In the genomic region with DNA sequence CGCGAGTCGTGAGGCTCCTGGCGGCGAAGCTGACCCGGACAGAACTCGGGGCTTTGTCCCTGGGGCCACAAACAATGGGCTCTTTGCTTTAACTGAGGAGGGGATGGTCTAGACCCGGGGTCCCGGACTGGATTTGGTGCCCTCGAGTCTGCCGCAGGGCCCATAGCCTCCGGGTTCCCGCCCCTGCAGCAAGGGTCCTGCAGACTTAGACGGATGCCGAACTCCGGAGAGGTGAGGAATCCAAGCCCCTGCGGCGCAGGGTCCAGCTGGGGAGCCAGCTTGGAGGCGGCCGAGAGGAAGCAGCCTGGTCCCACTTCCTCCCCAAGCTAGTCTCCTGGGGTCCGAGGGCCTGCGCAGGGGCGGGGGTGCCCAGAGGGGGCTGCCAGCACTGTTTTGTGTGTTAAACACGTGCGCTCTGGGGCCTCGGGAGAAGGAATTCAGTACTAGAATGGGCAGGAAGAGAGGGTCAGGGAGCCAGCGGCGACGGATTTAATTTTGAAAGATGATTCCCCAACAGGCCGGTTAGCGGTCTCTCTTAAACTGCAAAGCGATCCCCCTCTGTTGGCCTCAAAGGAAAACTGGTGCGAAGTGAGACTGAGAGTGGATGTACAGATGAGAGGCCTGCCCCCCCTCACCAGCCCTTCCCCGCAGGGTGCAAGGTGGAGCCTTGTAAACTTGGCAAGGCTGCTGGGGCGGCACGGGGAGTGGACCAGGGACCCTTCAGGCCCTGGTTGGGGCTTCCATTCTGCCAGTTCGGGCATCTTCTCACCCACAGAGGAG, we compare ENCODE assay signal across 8 mouse cellular contexts. TPM values are rescaled to one million over a fixed set of nuclear protein-coding genes. Genes with fewer than 3 reads are reported as not detected.
A peak's percentile ranks its signal among the peaks of the same experiment; 100 is the strongest.
DNase-seq lines count a peak whose midpoint lies in the region; ATAC-seq and TF ChIP-seq lines count a peak whose summit lies in the region.

No protein-coding gene starts in this region.

- peak overlapping the region; percentile 87 for H3K27ac ChIP-seq in forebrain, embryonic 10.5 days
- peak overlapping the region; percentile 88 for H3K27ac ChIP-seq in limb, embryonic 10.5 days
- H3K27ac ChIP-seq in midbrain, postnatal 0 days (ENCODE audit: low read depth, low read length) = no peak overlapping the region

- no peaks in the 10 kb centered on the region for H3K9me3 ChIP-seq in forebrain, embryonic 10.5 days
- H3K9me3 ChIP-seq in limb, embryonic 10.5 days (replicated peaks) = no peaks in the 10 kb centered on the region
- H3K9me3 ChIP-seq in midbrain, postnatal 0 days (ENCODE audit: low read length) = no peaks in the 10 kb centered on the region

- peaks cover 71% of the 10 kb centered on the region for H3K4me1 ChIP-seq in forebrain, embryonic 10.5 days
- H3K4me1 ChIP-seq in limb, embryonic 10.5 days = peaks cover 73% of the 10 kb centered on the region
- H3K4me1 ChIP-seq in midbrain, postnatal 0 days (ENCODE audit: insufficient read depth, low read length) = peaks cover 8% of the 10 kb centered on the region; the same call in 1 of the 2 replicates

- no peak for ATAC-seq in midbrain, postnatal 0 days (ENCODE audit: low FRiP score)

- peak; percentile 95 for DNase-seq in heart, adult 11 months
- DNase-seq in heart, adult 8-10 months (ENCODE audit: low spot score) = no peak
- peak; percentile 71 for DNase-seq in forebrain, embryonic 10.5 days (ENCODE audit: extremely low spot score, low spot score)
- DNase-seq in limb, embryonic 10.5 days (ENCODE audit: low spot score) = peak; percentile 73
- peak; percentile 10 for DNase-seq in midbrain, postnatal 0 days (ENCODE audit: low spot score)
- no peak for DNase-seq in cerebellum, adult 9-10 months
- DNase-seq in right cerebral cortex, adult 18-20 months = no peak
- DNase-seq in gastrocnemius, postnatal 25 days = no peak

- peak overlapping the region; percentile 83 for H3K4me3 ChIP-seq in forebrain, embryonic 10.5 days
- peak overlapping the region; percentile 72 for H3K4me3 ChIP-seq in limb, embryonic 10.5 days
- peak overlapping the region; percentile 42 for H3K4me3 ChIP-seq in midbrain, postnatal 0 days (ENCODE audit: low read depth, low read length)

- no peak for TF ChIP-seq CTCF in midbrain, postnatal 0 days (IDR thresholded peaks at IDR 0.05)

- peak overlapping the region; percentile 14; the same call in 1 of the 2 replicates for H3K9ac ChIP-seq in midbrain, postnatal 0 days (replicated peaks; ENCODE audit: low read length, poor library complexity, severe bottlenecking)

- under 1% methylated on average over 37 of the region's 37 CpGs for WGBS in forebrain, embryonic 10.5 days
- 1% methylated on average over 37 of the region's 37 CpGs for WGBS in limb, embryonic 10.5 days
- 1% methylated on average over 37 of the region's 37 CpGs for WGBS in midbrain, postnatal 0 days

- H3K27me3 ChIP-seq in forebrain, embryonic 10.5 days (ENCODE audit: poor library complexity, severe bottlenecking) = peaks cover 63% of the 10 kb centered on the region
- peaks cover 63% of the 10 kb centered on the region for H3K27me3 ChIP-seq in limb, embryonic 10.5 days (ENCODE audit: low read depth, poor library complexity, severe bottlenecking)
- peaks cover 43% of the 10 kb centered on the region for H3K27me3 ChIP-seq in midbrain, postnatal 0 days (ENCODE audit: insufficient read depth, low read length)

- no peaks in the 10 kb centered on the region for H3K36me3 ChIP-seq in forebrain, embryonic 10.5 days (replicated peaks)
- H3K36me3 ChIP-seq in limb, embryonic 10.5 days = 0 out of 2 replicates have a peak, but pooled peaks cover 1% of the 10 kb centered on the region
- H3K36me3 ChIP-seq in midbrain, postnatal 0 days (ENCODE audit: insufficient read depth, low read length) = no peaks in the 10 kb centered on the region

- H3K4me2 ChIP-seq in midbrain, postnatal 0 days (ENCODE audit: low read depth, low read length, poor library complexity, severe bottlenecking) = peak overlapping the region; percentile 95

RNA-seq across cellular contexts. Expression of a gene that starts 0.8 kb away (rescaled TPM):
- 1 to 10 TPM; 6.6 to 9.5 (median 7.1) TPM for total RNA-seq in heart, adult 8-10 months (2022)
- polyA plus RNA-seq in forebrain, embryonic 10.5 days (2016; fragmentation: Nextera tagmentation; extraction: Ambion mirVana) = 26.4 and 28.0 TPM in 2 replicates
- 33.6 and 43.5 TPM in 2 replicates for polyA plus RNA-seq in limb, embryonic 10.5 days (2016; fragmentation: Nextera tagmentation; extraction: Ambion mirVana)
- total RNA-seq in midbrain, postnatal 0 days (2014; rRNA removed) = 39.4 and 68.0 TPM in 2 replicates
- 12.1 and 15.4 TPM in 2 replicates for polyA plus RNA-seq in midbrain, postnatal 0 days (2015; fragmentation: Nextera tagmentation; extraction: Ambion mirVana)
- 1 to 10 TPM; 2.1 to 2.2 TPM for total RNA-seq in gastrocnemius, postnatal 25 days (2021)

RNA-seq across cellular contexts. Expression of a gene that starts 10.9 kb away (rescaled TPM):
- 100 to 1,000 TPM; 125 to 142 (median 127) TPM for total RNA-seq in heart, adult 8-10 months (2022)
- polyA plus RNA-seq in forebrain, embryonic 10.5 days (2016; fragmentation: Nextera tagmentation; extraction: Ambion mirVana) = 104 and 106 TPM in 2 replicates
- polyA plus RNA-seq in limb, embryonic 10.5 days (2016; fragmentation: Nextera tagmentation; extraction: Ambion mirVana) = 100 and 102 TPM in 2 replicates
- 210 and 241 TPM in 2 replicates for total RNA-seq in midbrain, postnatal 0 days (2014; rRNA removed)
- 227 and 250 TPM in 2 replicates for polyA plus RNA-seq in midbrain, postnatal 0 days (2015; fragmentation: Nextera tagmentation; extraction: Ambion mirVana)
- total RNA-seq in gastrocnemius, postnatal 25 days (2021) = 10 to 100 TPM; 83.2 to 86.8 TPM

RNA-seq across cellular contexts. Expression of a gene that starts 29.2 kb away (rescaled TPM):
- total RNA-seq in heart, adult 8-10 months (2022) = 10 to 100 TPM; 11.9 to 14.6 (median 12.7) TPM
- 47.5 and 50.3 TPM in 2 replicates for polyA plus RNA-seq in forebrain, embryonic 10.5 days (2016; fragmentation: Nextera tagmentation; extraction: Ambion mirVana)
- polyA plus RNA-seq in limb, embryonic 10.5 days (2016; fragmentation: Nextera tagmentation; extraction: Ambion mirVana) = 43.8 and 49.0 TPM in 2 replicates
- total RNA-seq in midbrain, postnatal 0 days (2014; rRNA removed) = 37.6 and 46.8 TPM in 2 replicates
- polyA plus RNA-seq in midbrain, postnatal 0 days (2015; fragmentation: Nextera tagmentation; extraction: Ambion mirVana) = 34.7 and 36.3 TPM in 2 replicates
- total RNA-seq in gastrocnemius, postnatal 25 days (2021) = 1 to 10 TPM; 7.9 to 9.7 TPM

RNA-seq across cellular contexts. Expression of a gene that starts 31.3 kb away (rescaled TPM):
- total RNA-seq in heart, adult 8-10 months (2022) = not detected
- 1.9 and 4.5 TPM in 2 replicates for polyA plus RNA-seq in forebrain, embryonic 10.5 days (2016; fragmentation: Nextera tagmentation; extraction: Ambion mirVana)
- polyA plus RNA-seq in limb, embryonic 10.5 days (2016; fragmentation: Nextera tagmentation; extraction: Ambion mirVana) = 0.30 and 0.80 TPM in 2 replicates
- 0.49 and 1.2 TPM in 2 replicates for total RNA-seq in midbrain, postnatal 0 days (2014; rRNA removed)
- polyA plus RNA-seq in midbrain, postnatal 0 days (2015; fragmentation: Nextera tagmentation; extraction: Ambion mirVana) = 0.28 and 0.52 TPM in 2 replicates
- total RNA-seq in gastrocnemius, postnatal 25 days (2021) = under 1 TPM in 1 of 2 experiments, not detected in 1; 0.38 TPM

Comparison
In these comparisons a context has a peak if more than half of its experiments do, and no peak if none do; other contexts are left out.
1. DNase-seq: peak in heart, adult 11 months (single experiment), forebrain, embryonic 10.5 days (single experiment), limb, embryonic 10.5 days (single experiment) and midbrain, postnatal 0 days (single experiment); none in heart, adult 8-10 months (single experiment), cerebellum, adult 9-10 months (single experiment), right cerebral cortex, adult 18-20 months (single experiment) and gastrocnemius, postnatal 25 days (single experiment).
2. Peak in every context shown above with its lines, with median percentiles within 50 percentile points of each other: H3K4me3 ChIP-seq.